Mouse (Mus musculus): ENCODE data around the gene 2210408I21Rik.

DNA sequence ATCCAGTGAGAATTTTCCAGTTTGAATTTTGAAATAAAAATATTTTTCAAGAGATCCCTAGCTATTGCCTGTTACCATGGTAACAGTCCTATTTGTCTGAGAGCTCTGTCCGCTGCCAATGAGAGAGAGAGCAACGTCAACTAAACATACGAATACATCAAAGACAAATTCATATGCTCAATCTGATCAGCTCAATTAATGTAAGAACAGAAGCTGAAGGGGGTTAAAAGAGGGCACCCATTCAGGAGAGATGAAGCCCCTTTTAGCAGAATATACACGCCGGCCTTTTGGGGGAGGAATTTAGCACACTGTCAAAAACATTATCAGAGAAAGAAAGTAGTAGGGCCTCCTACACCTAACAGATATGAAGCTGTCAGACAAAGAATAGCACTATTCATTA lies 261.6 kb downstream of the 2210408I21Rik start:
- TF ChIP-seq POLR2AphosphoS5 (IDR thresholded peaks at IDR 0.05; ENCODE audit: insufficient replicate concordance, low read depth, low read length) (no peak), GATA2 (IDR thresholded peaks at IDR 0.05; ENCODE audit: borderline replicate concordance, low read depth, low read length) (no peak), CTCF (IDR thresholded peaks at IDR 0.05; ENCODE audit: low read depth, low read length) (no peak)
